Mouse (Mus musculus): ENCODE measurements at regions not wholly inside any gene's neighbourhood (a gene's known extent, or its start where the extent isn't known, plus 50 kb on each side); places are given as distances from the start of the nearest gene placed in this dataset.

DNA sequence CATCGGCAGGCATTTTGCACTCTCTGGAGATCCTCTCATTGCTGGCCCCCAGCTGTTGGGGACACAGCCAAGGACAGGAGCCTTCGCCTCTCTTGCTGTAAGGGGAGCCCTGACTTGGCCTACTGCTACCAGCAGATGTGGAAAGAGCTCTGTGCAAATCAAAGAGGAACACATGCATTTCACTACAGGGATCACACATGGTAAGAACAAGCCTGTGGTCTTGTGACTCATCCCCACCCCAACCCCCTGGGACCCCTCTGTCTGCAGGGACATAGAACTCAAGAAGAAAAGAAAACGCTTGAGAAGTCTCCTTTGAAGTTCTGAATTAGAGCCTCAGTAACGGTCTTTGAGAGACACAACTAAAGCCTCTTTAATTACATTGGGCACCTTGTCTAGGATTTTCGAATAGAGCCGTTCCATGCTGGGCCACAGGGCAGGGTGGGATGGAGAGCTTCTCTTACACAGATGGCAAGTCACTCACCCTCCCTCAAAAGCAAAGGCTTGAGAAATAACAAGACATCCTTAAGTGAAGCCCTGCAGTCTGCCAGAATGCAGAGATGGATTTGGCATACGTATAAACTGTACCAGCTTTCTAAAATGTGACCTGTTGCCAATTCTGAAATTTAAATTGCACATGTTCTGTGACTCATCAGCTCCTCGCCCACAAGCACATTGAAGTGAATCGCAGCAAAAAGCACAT, 92.8 kb downstream of the Aipl1 start:
- no peak for TF ChIP-seq CTCF (IDR thresholded peaks at IDR 0.05 in 2 of 3, conservative IDR thresholded peaks at IDR 0.05 in 1 of 3; ENCODE audit: control insufficient read depth in 1 of 3, insufficient read depth in 1 of 3, low read depth in 2 of 3, low read length in 3 of 3, poor library complexity in 1 of 3, severe bottlenecking in 1 of 3)
- no peak for TF ChIP-seq POLR2A (IDR thresholded peaks at IDR 0.05; ENCODE audit: control insufficient read depth in 1 of 2, insufficient read depth in 1 of 2, low read depth in 1 of 2, low read length in 2 of 2, poor library complexity in 1 of 2)
- TF ChIP-seq TCF12 (IDR thresholded peaks at IDR 0.05; ENCODE audit: low read depth, low read length) = no peak
- no peak for TF ChIP-seq NELFE (IDR thresholded peaks at IDR 0.05; ENCODE audit: low read depth, low read length)
- TF ChIP-seq MYC (IDR thresholded peaks at IDR 0.05; ENCODE audit: low read depth, low read length) = no peak
- no peak for TF ChIP-seq TAL1 (IDR thresholded peaks at IDR 0.05; ENCODE audit: low read length)
- no peak for TF ChIP-seq POLR2AphosphoS2 (IDR thresholded peaks at IDR 0.05; ENCODE audit: low read length)
- TF ChIP-seq CHD1 (IDR thresholded peaks at IDR 0.05; ENCODE audit: low read depth, low read length) = no peak
